Mouse (Mus musculus) ES-E14 (cell line): ENCODE measurements around the gene Txlna. TPM values are rescaled to one million over a fixed set of nuclear protein-coding genes. Genes with fewer than 3 reads are reported as not detected.

ENCODE experiments used
- DNase-seq: peaks from one replicate; pipeline ENCODE4 v3.0.0-alpha.2; 2013; ENCODE audit warnings: low read depth, low spot score
- H3K27ac ChIP-seq: 2 replicates; pipeline ENCODE4 v1.5.1; 2012; ENCODE audit warnings: low read depth, mild to moderate bottlenecking, low read length, moderate library complexity, mixed read lengths; ENCODE audit not compliant: poor library complexity, insufficient read depth, severe bottlenecking
- H3K36me3 ChIP-seq: 2 replicates; pipeline ENCODE4 v1.6.1; 2012; ENCODE audit warnings: mild to moderate bottlenecking, low read length, moderate library complexity, mixed read lengths; ENCODE audit not compliant: control insufficient read depth, poor library complexity, insufficient read depth, severe bottlenecking
- H3K4me1 ChIP-seq, 2 experiments: fragments of 150-350 bp in 1 of 2; sonication (generic) in 1 of 2; 2 replicates each; pipeline ENCODE4 v1.6.1; 2012; ENCODE audit warnings: low read length in 2 of 2, mild to moderate bottlenecking in 1 of 2, mixed read lengths in 1 of 2; ENCODE audit not compliant: control insufficient read depth in 2 of 2, insufficient read depth in 2 of 2, poor library complexity in 1 of 2
- H3K4me3 ChIP-seq, 2 experiments: fragments of 150-350 bp in 1 of 2; sonication (generic) in 1 of 2; 2 replicates each; pipeline ENCODE4 v1.5.1; 2012; ENCODE audit warnings: low read length in 2 of 2, low read depth in 1 of 2, mild to moderate bottlenecking in 1 of 2, mixed read lengths in 1 of 2; ENCODE audit not compliant: insufficient read depth in 1 of 2, poor library complexity in 1 of 2, severe bottlenecking in 1 of 2
- H3K9ac ChIP-seq: 2 replicates; pipeline ENCODE4 v1.6.1; 2012; ENCODE audit warnings: low read depth, mild to moderate bottlenecking, low read length, mixed read lengths; ENCODE audit not compliant: poor library complexity, insufficient read depth, severe bottlenecking
- H3K9me3 ChIP-seq: fragments of 150-350 bp; sonication (generic); 2 replicates; pipeline ENCODE4 v1.6.1; 2012; ENCODE audit warnings: low read depth, mild to moderate bottlenecking, low read length; ENCODE audit not compliant: control insufficient read depth, insufficient read depth
- CHD2 ChIP-seq: IDR thresholded peaks from 2 replicates; pipeline ENCODE4 v1.6.1; 2014; ENCODE audit warnings: mild to moderate bottlenecking, low read depth, low read length, inconsistent platforms
- HCFC1 ChIP-seq: IDR thresholded peaks from 2 replicates; pipeline ENCODE4 v1.6.1; 2012; ENCODE audit warnings: low read length, inconsistent platforms, borderline replicate concordance; ENCODE audit not compliant: insufficient read depth
- MAFK ChIP-seq: IDR thresholded peaks from 2 replicates; pipeline ENCODE4 v1.6.1; 2014; ENCODE audit warnings: mild to moderate bottlenecking, low read depth, low read length, inconsistent platforms; ENCODE audit not compliant: insufficient read depth
- ZC3H11A ChIP-seq: IDR thresholded peaks from 2 replicates; pipeline ENCODE4 v1.6.1; 2012; ENCODE audit warnings: low read depth, mild to moderate bottlenecking, inconsistent platforms, low read length, borderline replicate concordance
- ZNF384 ChIP-seq: IDR thresholded peaks from 2 replicates; pipeline ENCODE4 v1.6.1; 2012; ENCODE audit warnings: low read depth, low read length, inconsistent platforms
- in situ Hi-C, 2 experiments: fragments of 600-800 bp; cut with MboI; formaldehyde crosslinking; loops; one replicate each; pipeline ENCODE4 v1.15.1; 2025; ENCODE audit warnings: low sequenced_read_pairs in 2 of 2, inconsistent platforms in 1 of 2; ENCODE audit not compliant: unreplicated experiment in 2 of 2
- total RNA-seq: library from RNA; depleted of rRNA; stranded (reverse); fragments of 300-350 nt; gene quantifications from 2 replicates; pipeline ENCODE4 v1.2.3, GENCODE M21; 2012

Gene Txlna
- total RNA-seq, 1 experiment = 72.9 TPM

GRCm38 (mm10) chr4:129672878-129673449, 32.1 kb upstream of the Txlna start:
- Histone ChIP-seq H3K4me1 (0 out of 4 replicates have a peak, but pooled peaks cover 0 to 1% of the 10 kb centered on the region in 2 experiments), H3K36me3 (peaks cover 3% of the 10 kb centered on the region; the same call in 1 of the 2 replicates), H3K4me3 (peak overlapping the region; percentile 84 to 99), H3K27ac (no peak overlapping the region), H3K9ac (peak overlapping the region; percentile 42; the same call in 1 of the 2 replicates), H3K9me3 (no peaks in the 10 kb centered on the region)
- in situ Hi-C loops = no loop called here
- no peak for TF ChIP-seq CHD2
- no peak for TF ChIP-seq ZC3H11A
- no peak for TF ChIP-seq HCFC1
- TF ChIP-seq MAFK = no peak
- TF ChIP-seq ZNF384 = no peak
- DNase-seq = no peak

- DNase-seq = peak; percentile 86
- H3K9ac ChIP-seq = peak within 1 kb of the TSS; percentile 95
- H3K9me3 ChIP-seq = no peaks in the 10 kb centered on the region
- 0 out of 4 replicates have a peak, but pooled peaks cover 0 to 1% of the 10 kb centered on the region in 2 experiments for H3K4me1 ChIP-seq
- peak within 1 kb of the TSS; percentile 40 for H3K27ac ChIP-seq
- peaks cover 2% of the 10 kb centered on the region; the same call in 1 of the 2 replicates for H3K36me3 ChIP-seq
- in situ Hi-C loops = no loop called here
- peak; percentile 74; the same call in 1 of the 2 replicates for TF ChIP-seq HCFC1
- TF ChIP-seq ZNF384 = no peak
- TF ChIP-seq CHD2 = no peak
- TF ChIP-seq ZC3H11A = no peak
- no peak for TF ChIP-seq MAFK
- H3K4me3 ChIP-seq = peak within 1 kb of the TSS; percentile 84 to 99
Observed at GRCm38 (mm10) chr4:129672083-129672877, 31.4 kb upstream of the Txlna start, which contains the start of gene Kpna6. Kpna6 (minus strand) TSS chr4:129672767.

- H3K9ac ChIP-seq = peak overlapping the region; percentile 95
- peak; percentile 51 for DNase-seq
- peaks cover 2% of the 10 kb centered on the region; the same call in 1 of the 2 replicates for H3K36me3 ChIP-seq
- H3K27ac ChIP-seq = no peak overlapping the region
- in situ Hi-C loops = no loop called here
- no peaks in the 10 kb centered on the region for H3K9me3 ChIP-seq
- H3K4me1 ChIP-seq = 0 out of 4 replicates have a peak, but pooled peaks cover 0 to 1% of the 10 kb centered on the region in 2 experiments
- TF ChIP-seq CHD2 (no peak), HCFC1 (no peak), MAFK (no peak), ZNF384 (no peak), ZC3H11A (no peak; the same call in 1 of the 2 replicates)
- H3K4me3 ChIP-seq = peak overlapping the region; percentile 84 to 99
Observed at GRCm38 (mm10) chr4:129671491-129672082, 30.7 kb upstream of the Txlna start.

- peaks cover 10% of the 10 kb centered on the region for H3K36me3 ChIP-seq
Observed at GRCm38 (mm10) chr4:129662255-129662813, 21.5 kb upstream of the Txlna start.

More at GRCm38 (mm10) chr4:129662255-129662813, 21.5 kb upstream of the Txlna start:
- H3K9me3 ChIP-seq = no peaks in the 10 kb centered on the region
- no peak overlapping the region for H3K4me3 ChIP-seq
- no peak for TF ChIP-seq CHD2
- TF ChIP-seq HCFC1 = no peak
- no peak for TF ChIP-seq ZC3H11A
- TF ChIP-seq MAFK = no peak
- no peak for TF ChIP-seq ZNF384
- in situ Hi-C loops = no loop called here
- DNase-seq = no peak
- no peak overlapping the region for H3K27ac ChIP-seq
- no peak overlapping the region for H3K9ac ChIP-seq
- H3K4me1 ChIP-seq = no peaks in the 10 kb centered on the region
